Mouse (Mus musculus): ENCODE measurements at regions not wholly inside any gene's neighbourhood (a gene's known extent, or its start where the extent isn't known, plus 50 kb on each side); places are given as distances from the start of the nearest gene placed in this dataset.
A peak's percentile ranks its signal among the peaks of the same experiment; 100 is the strongest.

- H3K4me3 ChIP-seq (ENCODE audit: control insufficient read depth in 1 of 2, insufficient read depth in 1 of 2, low read depth in 2 of 2, low read length in 2 of 2), result no peak overlapping the region
- peaks cover 0 to 56% of the 10 kb centered on the region in 2 experiments; a peak in 2 of 4 replicates for H3K36me3 ChIP-seq (ENCODE audit: control insufficient read depth in 1 of 2, insufficient read depth in 2 of 2, low read length in 2 of 2)
- no peak overlapping the region for H3K9ac ChIP-seq (ENCODE audit: control insufficient read depth, low read depth, low read length, poor library complexity, severe bottlenecking)
- peaks cover 12% of the 10 kb centered on the region for H3K79me2 ChIP-seq (ENCODE audit: control insufficient read depth, insufficient read depth, low read length, poor library complexity)
- H3K27me3 ChIP-seq (ENCODE audit: control insufficient read depth in 1 of 2, insufficient read depth in 2 of 2, low read length in 2 of 2), result no peaks in the 10 kb centered on the region
- TF ChIP-seq CHD1 (IDR thresholded peaks at IDR 0.05; ENCODE audit: low read depth, low read length), result no peak
- TF ChIP-seq ZNF384 (IDR thresholded peaks at IDR 0.05; ENCODE audit: low read depth, low read length), result no peak
- peak; percentile 73; the same call in 1 of the 2 replicates for TF ChIP-seq BHLHE40 (IDR thresholded peaks at IDR 0.05; ENCODE audit: borderline replicate concordance, low read depth, low read length)
- peak in 1 of 2 experiments; percentile 23; a peak in 1 of 4 replicates for TF ChIP-seq POLR2A (IDR thresholded peaks at IDR 0.05; ENCODE audit: control insufficient read depth in 1 of 2, insufficient read depth in 1 of 2, low read depth in 1 of 2, low read length in 2 of 2, poor library complexity in 1 of 2)
- TF ChIP-seq POLR2AphosphoS5 (IDR thresholded peaks at IDR 0.05; ENCODE audit: borderline replicate concordance, low read depth, low read length), result no peak
- peak; percentile 78; the same call in 1 of the 2 replicates for TF ChIP-seq JUND (IDR thresholded peaks at IDR 0.05; ENCODE audit: low read depth, low read length)
- TF ChIP-seq GATA1 (IDR thresholded peaks at IDR 0.05; ENCODE audit: low read depth, low read length), result peak; percentile 100
- TF ChIP-seq CHD2 (IDR thresholded peaks at IDR 0.05; ENCODE audit: low read length), result peak; percentile 46
- peak; percentile 34; the same call in 1 of the 2 replicates for TF ChIP-seq TAL1 (IDR thresholded peaks at IDR 0.05; ENCODE audit: low read length)
- no peak for TF ChIP-seq SMC3 (IDR thresholded peaks at IDR 0.05; ENCODE audit: low read depth, low read length)
- TF ChIP-seq RAD21 (IDR thresholded peaks at IDR 0.05; ENCODE audit: low read depth, low read length), result no peak
- TF ChIP-seq MXI1 (IDR thresholded peaks at IDR 0.05; ENCODE audit: low read depth, low read length), result peak; percentile 66; the same call in 1 of the 2 replicates
- peak; percentile 98 for TF ChIP-seq SIN3A (IDR thresholded peaks at IDR 0.05; ENCODE audit: low read length)
- TF ChIP-seq HCFC1 (IDR thresholded peaks at IDR 0.05; ENCODE audit: low read depth, low read length), result peak; percentile 50; the same call in 1 of the 2 replicates
- peak; percentile 97 for TF ChIP-seq MAFK (IDR thresholded peaks at IDR 0.05; ENCODE audit: borderline replicate concordance, low read depth, low read length)
- TF ChIP-seq ZMIZ1 (IDR thresholded peaks at IDR 0.05; ENCODE audit: low read depth, low read length), result no peak
- peak; percentile 66; the same call in 1 of the 2 replicates for TF ChIP-seq GABPA (IDR thresholded peaks at IDR 0.05; ENCODE audit: low read depth, low read length)
- TF ChIP-seq CTCF (IDR thresholded peaks at IDR 0.05 in 2 of 3, conservative IDR thresholded peaks at IDR 0.05 in 1 of 3; ENCODE audit: control insufficient read depth in 1 of 3, insufficient read depth in 1 of 3, low read depth in 2 of 3, low read length in 3 of 3, poor library complexity in 1 of 3, severe bottlenecking in 1 of 3), result no peak
- TF ChIP-seq MYC (IDR thresholded peaks at IDR 0.05; ENCODE audit: low read depth, low read length), result peak; percentile 80
- TF ChIP-seq ELF1 (IDR thresholded peaks at IDR 0.05; ENCODE audit: low read depth, low read length), result no peak
- no peak for TF ChIP-seq USF2 (IDR thresholded peaks at IDR 0.05; ENCODE audit: borderline replicate concordance in 1 of 2, insufficient read depth in 1 of 2, low read depth in 1 of 2, low read length in 2 of 2)
- TF ChIP-seq NRF1 (IDR thresholded peaks at IDR 0.05; ENCODE audit: insufficient read depth, low read depth, low read length, poor library complexity, severe bottlenecking), result no peak
- 0 out of 2 replicates have a peak, but pooled peaks have one; percentile 40 for TF ChIP-seq MEF2A (IDR thresholded peaks at IDR 0.05; ENCODE audit: extremely low read depth, insufficient replicate concordance, low read depth, low read length, poor library complexity, severe bottlenecking)
- TF ChIP-seq MAX (IDR thresholded peaks at IDR 0.05; ENCODE audit: low read length), result no peak
- TF ChIP-seq ZC3H11A (IDR thresholded peaks at IDR 0.05; ENCODE audit: low read depth, low read length), result no peak
- TF ChIP-seq EP300 (IDR thresholded peaks at IDR 0.05; ENCODE audit: low read depth in 1 of 2, low read length in 2 of 2), result peak; percentile 99 to 100
- TF ChIP-seq TCF12 (IDR thresholded peaks at IDR 0.05; ENCODE audit: low read depth, low read length), result peak; percentile 94
- no peak for TF ChIP-seq MAZ (IDR thresholded peaks at IDR 0.05; ENCODE audit: low read depth, low read length)
- 0 out of 2 replicates have a peak, but pooled peaks have one; percentile 28 for TF ChIP-seq POLR2AphosphoS2 (IDR thresholded peaks at IDR 0.05; ENCODE audit: low read length)
- no peak for TF ChIP-seq USF1 (IDR thresholded peaks at IDR 0.05; ENCODE audit: low read depth, low read length)
- peak; percentile 64 for TF ChIP-seq TBP (IDR thresholded peaks at IDR 0.05; ENCODE audit: low read depth, low read length)
- TF ChIP-seq MYB (IDR thresholded peaks at IDR 0.05; ENCODE audit: low read depth, low read length), result peak; percentile 85
- peak; percentile 99 for TF ChIP-seq ETS1 (IDR thresholded peaks at IDR 0.05; ENCODE audit: low read depth, low read length)
- no peak for TF ChIP-seq E2F4 (IDR thresholded peaks at IDR 0.05; ENCODE audit: borderline replicate concordance, low read depth, low read length)
- peak; percentile 97 for TF ChIP-seq RCOR1 (IDR thresholded peaks at IDR 0.05; ENCODE audit: low read depth, low read length)
- TF ChIP-seq KAT2A (conservative IDR thresholded peaks at IDR 0.05; ENCODE audit: low read depth, low read length), result peak; percentile 46
- peak overlapping the region; percentile 91 for H3K27ac ChIP-seq (ENCODE audit: control insufficient read depth, low read depth, low read length)
- DNase-seq (ENCODE audit: low read depth, low spot score), result peak; percentile 92
- H3K4me1 ChIP-seq (ENCODE audit: control insufficient read depth in 1 of 2, insufficient read depth in 2 of 2, low read length in 2 of 2), result peaks cover 17 to 58% of the 10 kb centered on the region in 2 experiments
- no peaks in the 10 kb centered on the region for H3K9me3 ChIP-seq (replicated peaks; ENCODE audit: insufficient read depth, low read length)
These were observed 207.4 kb upstream of the Hs6st1 start for GRCm38 (mm10) chr1:35860779-35861178.
